Mouse (Mus musculus) megakaryocyte, embryonic 14.5 days (primary cell): Measurements from ENCODE around the gene Zbtb45.

ENCODE experiments used
- FLI1 ChIP-seq: IDR thresholded peaks from 2 replicates; pipeline ENCODE4 v1.6.1; 2012; ENCODE audit warnings: low read length, inconsistent platforms, mixed read lengths
- GATA1 ChIP-seq: IDR thresholded peaks from 3 replicates; pipeline ENCODE4 v1.6.1; 2012; ENCODE audit warnings: mixed read lengths, low read length, inconsistent platforms, borderline replicate concordance

DNA sequence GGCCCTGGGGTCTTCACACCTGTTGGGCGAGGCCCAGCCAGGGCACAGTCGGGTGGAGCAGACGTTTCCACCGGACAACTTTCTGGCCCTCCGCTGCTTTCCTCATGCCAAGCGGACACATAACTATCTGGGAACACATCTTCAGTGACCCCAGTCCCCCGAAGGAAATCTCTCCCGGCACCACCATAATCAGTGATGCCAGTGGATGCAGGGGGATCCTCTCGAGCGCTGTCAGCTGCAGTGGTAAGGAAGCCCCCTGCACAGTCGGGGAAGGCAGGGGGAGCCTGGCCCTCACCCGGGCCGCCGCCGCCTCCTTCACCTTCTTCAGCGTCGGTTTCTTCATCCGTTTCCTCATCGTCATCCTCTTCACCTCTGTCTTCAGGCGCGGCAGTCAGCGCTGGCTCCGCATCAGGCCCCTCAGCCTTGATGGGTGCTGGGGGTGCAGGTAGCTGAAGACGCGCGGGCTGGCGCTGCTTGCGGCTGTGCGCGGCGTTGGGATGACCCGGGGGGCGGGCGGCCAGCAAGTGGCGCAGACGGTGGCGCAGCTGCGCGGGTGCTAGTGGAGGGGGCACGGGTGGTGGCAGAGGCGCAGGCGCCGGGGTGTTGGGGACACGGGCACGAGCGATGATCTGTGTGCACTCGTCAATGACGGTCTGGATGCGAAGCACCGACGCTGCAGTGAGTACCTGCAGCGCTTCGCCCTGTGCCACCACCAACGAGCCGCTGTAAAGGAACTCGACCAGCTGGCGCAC is 2.3 kb downstream of the Zbtb45 start:
- TF ChIP-seq GATA1 (no peak), FLI1 (no peak)
